Mouse (Mus musculus) ovary, postnatal 10 days (tissue): Measurements from ENCODE around the gene Vmn2r14.
"Not testable (repeated sequence)": the region's sequence is repeated elsewhere in the genome, so short reads cannot be mapped to it uniquely, and the experiment has no call there.

Experiments
- DNase-seq: peaks from one replicate; pipeline ENCODE4 v3.0.0; 2022; ENCODE audit warnings: low spot score

Vmn2r14 gene

DNA sequence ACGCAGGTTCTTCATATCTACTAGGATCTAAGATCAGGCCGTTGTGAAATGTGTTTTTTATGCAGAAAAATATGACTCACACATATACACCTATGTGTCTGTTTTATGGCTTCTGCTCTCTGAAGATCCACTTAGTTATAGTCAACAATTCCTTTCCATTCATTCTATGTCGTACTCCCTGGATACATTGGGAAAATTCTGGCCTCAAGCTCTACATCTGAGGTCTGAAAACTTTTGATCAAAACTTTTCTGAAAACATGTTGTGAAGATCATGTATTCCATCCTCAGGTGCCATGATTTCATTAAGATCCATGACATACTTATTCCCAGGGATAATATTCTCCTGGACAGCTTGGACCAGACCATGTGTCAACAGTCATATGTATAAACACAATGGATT lies at the start of gene Vmn2r14:
Gene Vmn2r14, minus strand, starts transcription at position 101 of the 400 bp plus-strand sequence.
- DNase-seq, result no peak

DNA sequence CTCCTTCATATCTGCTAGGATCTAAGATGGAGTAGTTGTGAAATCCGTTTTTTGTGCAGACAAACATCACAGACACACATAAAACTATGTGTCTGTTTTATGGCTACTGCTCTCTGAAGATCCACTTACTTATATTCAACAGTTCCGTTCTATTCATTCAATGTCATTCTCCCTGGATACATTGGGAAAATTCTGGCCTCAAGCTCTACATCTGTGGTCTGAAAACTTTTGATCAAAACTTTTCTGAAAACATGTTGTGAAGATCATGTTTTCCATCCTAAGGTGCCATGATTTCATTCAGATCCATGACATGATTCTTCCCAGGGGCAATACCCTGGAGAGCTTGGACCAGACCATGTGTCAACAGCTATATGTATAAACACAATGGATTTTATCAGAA lies 32.4 kb downstream of the Vmn2r14 start, which contains the start of gene Vmn2r13:
Gene Vmn2r13, minus strand, starts transcription at position 101 of the 400 bp plus-strand sequence.
- not testable (repeated sequence) for DNase-seq

DNA sequence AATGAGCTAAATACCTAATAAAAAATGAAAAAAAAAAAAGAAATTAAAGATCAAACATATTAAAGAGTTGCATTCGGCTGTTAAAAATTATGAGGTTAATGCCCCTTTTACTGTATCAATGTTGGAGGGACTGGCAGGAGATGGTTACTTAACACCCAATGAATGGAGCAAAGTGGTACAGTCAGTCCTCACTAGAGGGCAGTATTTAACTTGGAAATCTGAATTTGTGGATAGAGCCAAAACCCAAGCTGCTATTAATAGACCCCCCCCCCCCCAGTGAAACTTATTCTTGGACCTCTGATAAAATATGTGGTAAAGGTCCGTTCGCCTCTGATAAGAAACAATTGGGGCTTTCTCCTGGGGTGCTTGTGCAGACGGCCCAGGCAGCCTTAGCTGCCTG lies 57.7 kb downstream of the Vmn2r14 start:
- DNase-seq, result not testable (repeated sequence)
